Mouse (Mus musculus) spleen, postnatal 10 days (tissue): ENCODE measurements around the gene Gm20821.
"Not testable (repeated sequence)": the region's sequence is repeated elsewhere in the genome, so short reads cannot be mapped to it uniquely, and the experiment has no call there.

Source experiments
- DNase-seq, 2 experiments: peaks; one replicate each; pipeline ENCODE4 v3.0.0; 2021 to 2022; ENCODE audit warnings: low spot score in 2 of 2

Gene Gm20821

DNA sequence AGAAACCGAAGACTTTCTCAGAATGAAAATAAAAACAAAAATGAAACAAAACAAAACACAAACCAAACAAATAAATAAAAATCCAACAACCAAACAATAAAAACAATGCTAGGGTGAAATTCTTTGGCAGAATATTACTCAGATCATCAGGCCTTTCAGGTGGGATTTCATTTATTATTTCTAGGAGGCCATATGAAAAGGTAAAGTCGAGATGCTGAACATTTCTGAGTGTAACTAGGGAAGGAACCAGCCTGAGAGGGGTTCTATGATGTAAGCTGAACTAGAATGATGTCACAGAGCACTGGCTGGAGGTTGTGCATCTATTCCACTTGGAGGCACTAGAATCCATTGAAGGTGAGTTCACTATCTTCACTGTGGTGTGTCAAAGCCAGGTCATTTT is at the start of gene Gm20821:
TSS of gene Gm20821 (plus strand) at position 301 of the 400 bp plus-strand sequence.
- DNase-seq = not testable (repeated sequence)
